Mouse (Mus musculus): ENCODE measurements around the gene Ggct.

- TF ChIP-seq CTCF (IDR thresholded peaks at IDR 0.05; ENCODE audit: control insufficient read depth, insufficient read depth, insufficient read length): no peak
- TF ChIP-seq MAX (IDR thresholded peaks at IDR 0.05): no peak
- no peak for TF ChIP-seq CEBPB (IDR thresholded peaks at IDR 0.05; ENCODE audit: low read depth)
- no peak for TF ChIP-seq MYOG (IDR thresholded peaks at IDR 0.05; ENCODE audit: control insufficient read depth, extremely low read depth, insufficient read length)
- TF ChIP-seq USF1 (IDR thresholded peaks at IDR 0.05; ENCODE audit: low read depth): no peak
Measured at GRCm38 (mm10) chr6:55039446-55039783, 46.7 kb upstream of the Ggct start.
